23 mouse cellular contexts compared by ENCODE assay signal in genomic region chr19:46898222-46898621, GRCm38 (mm10).
"Had no signal": no experiment of that assay in that cellular context is flagged by ENCODE, and none has a peak within 500 bp of the region (broad histone marks: within the 10 kb centered on the region; RNA-seq: fewer than 3 reads in every experiment).

No protein-coding gene starts in this region.

- H3K4me1 ChIP-seq: limb, embryonic 10.5 days; limb, embryonic 13.5 days; lung, embryonic 15.5 days; midbrain, embryonic 10.5 days; midbrain, embryonic 13.5 days; neural tube, embryonic 13.5 days; stomach, embryonic 15.5 days had no signal

- H3K4me3 ChIP-seq: limb, embryonic 10.5 days; limb, embryonic 13.5 days; liver, embryonic 12.5 days; liver, embryonic 15.5 days; lung, embryonic 15.5 days; megakaryocyte, embryonic 14.5 days; midbrain, embryonic 10.5 days; midbrain, embryonic 13.5 days; myocyte; neural tube, embryonic 13.5 days; stomach, embryonic 15.5 days had no signal

- H3K27me3 ChIP-seq: limb, embryonic 13.5 days; liver, embryonic 12.5 days; liver, embryonic 15.5 days; lung, embryonic 15.5 days; megakaryocyte, embryonic 14.5 days; midbrain, embryonic 13.5 days; neural tube, embryonic 13.5 days; stomach, embryonic 15.5 days had no signal

- H3K27ac ChIP-seq: kidney, postnatal 0 days; limb, embryonic 10.5 days; limb, embryonic 13.5 days; lung, embryonic 15.5 days; midbrain, embryonic 10.5 days; midbrain, embryonic 13.5 days; neural tube, embryonic 13.5 days; stomach, embryonic 15.5 days had no signal

- DNase-seq: kidney, adult 2 months; kidney, postnatal 25 days; liver; lung, adult 18-20 months; lung, postnatal 10 days; lung, postnatal 36 days; right cerebral cortex, postnatal 25 days; spleen, adult 18-20 months; thymus, postnatal 25 days had no signal

- ATAC-seq: intestine, postnatal 0 days; liver, embryonic 12.5 days; midbrain, embryonic 13.5 days; midbrain, embryonic 16.5 days had no signal
